Mouse (Mus musculus) liver, adult 2 months (tissue): Measurements from ENCODE around the gene Igsf8.

ENCODE experiments used
- CTCF ChIP-seq: fragments of 200-500 bp; IDR thresholded peaks from 2 replicates; pipeline ENCODE4 v1.5.1; 2011; ENCODE audit warnings: low read depth, low read length, control low read depth
- POLR2A ChIP-seq: fragments of 200-500 bp; IDR thresholded peaks from 2 replicates; pipeline ENCODE4 v1.6.1; 2011; ENCODE audit warnings: low read length, control low read depth; ENCODE audit not compliant: insufficient read depth; ENCODE audit errors: extremely low read depth

DNA sequence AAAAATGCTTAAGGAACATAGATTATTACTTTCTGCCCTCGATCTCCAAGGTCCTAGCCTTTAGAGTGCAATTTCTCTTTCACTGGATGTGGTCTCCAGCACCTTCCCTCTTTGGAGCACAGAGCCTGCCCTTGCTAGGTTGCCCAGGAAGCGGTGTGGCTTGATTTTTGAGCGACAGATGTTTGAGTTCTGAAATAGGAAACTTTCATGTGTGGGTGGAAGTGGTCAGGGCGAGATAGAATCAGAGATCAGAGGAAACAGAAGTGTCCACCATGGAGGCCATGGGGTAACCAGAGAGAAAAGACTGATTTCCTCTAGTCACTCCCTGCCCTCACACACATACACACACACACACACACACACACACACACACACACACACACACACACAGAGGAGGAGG lies 44.8 kb downstream of the Igsf8 start:
- TF ChIP-seq POLR2A (no peak), CTCF (no peak)
